Mouse (Mus musculus) bone marrow, adult 2 months (tissue): ENCODE measurements around the gene Gclc. TPM values are rescaled to one million over a fixed set of nuclear protein-coding genes. Genes with fewer than 3 reads are reported as not detected.

ENCODE experiments used
- H3K27ac ChIP-seq: fragments of 200-500 bp; 2 replicates; pipeline ENCODE4 v1.5.1; 2012; ENCODE audit warnings: low read depth, mild to moderate bottlenecking, control low read depth, inconsistent platforms, low read length; ENCODE audit not compliant: control insufficient read depth, poor library complexity, insufficient read depth
- H3K4me1 ChIP-seq: fragments of 200-500 bp; 2 replicates; pipeline ENCODE4 v1.6.1; 2011; ENCODE audit warnings: low read length; ENCODE audit not compliant: control insufficient read depth, insufficient read depth
- H3K4me3 ChIP-seq: fragments of 200-500 bp; replicated peaks from 2 replicates; pipeline ENCODE3; 2011; ENCODE audit warnings: mild to moderate bottlenecking, low read depth, low read length, control low read depth; ENCODE audit not compliant: control insufficient read depth
- CTCF ChIP-seq: fragments of 200-500 bp; IDR thresholded peaks from 2 replicates; pipeline ENCODE4 v1.5.1; 2011; ENCODE audit warnings: low read length, control low read depth; ENCODE audit not compliant: control insufficient read depth, insufficient read depth
- POLR2A ChIP-seq: fragments of 200-500 bp; IDR thresholded peaks from 2 replicates; pipeline ENCODE4 v1.6.1; 2011; ENCODE audit warnings: low read depth, mild to moderate bottlenecking, control low read depth, low read length, borderline replicate concordance; ENCODE audit not compliant: control insufficient read depth
- WGBS: fragments of 180-500 bp; shearing (Covaris S2); methylation state at CpG from one replicate; pipeline ENCODE4 v1.1.7; 2018; 5-methylcytosine and 5-hydroxymethylcytosine counted together
- polyA plus RNA-seq: library from polyadenylated mRNA; stranded (reverse); fragments of >200 nt; gene quantifications from 2 replicates; pipeline ENCODE4 v1.2.4, GENCODE M21; 2011; ENCODE audit warnings: low replicate concordance; ENCODE audit not compliant: missing spikeins, insufficient read depth, insufficient read length

Gclc gene
- polyA plus RNA-seq, 1 experiment, result 39.7 TPM

- Histone ChIP-seq H3K4me1 (no peaks in the 10 kb centered on the region), H3K27ac (no peak overlapping the region), H3K4me3 (no peak overlapping the region)
- no peak for TF ChIP-seq CTCF
- no peak for TF ChIP-seq POLR2A
- 71% methylated on average over 6 of the region's 6 CpGs for WGBS
Measured at GRCm38 (mm10) chr9:77808481-77808880, 54.1 kb downstream of the Gclc start.

GRCm38 (mm10) chr9:77818858-77819257 is 64.5 kb downstream of the Gclc start:
- Histone ChIP-seq H3K4me1 (peaks cover 2% of the 10 kb centered on the region; the same call in 1 of the 2 replicates), H3K27ac (no peak overlapping the region; the same call in 1 of the 2 replicates), H3K4me3 (no peak overlapping the region)
- 29% methylated on average over 7 of the region's 7 CpGs for WGBS
- TF ChIP-seq CTCF, result no peak
- no peak for TF ChIP-seq POLR2A

DNA sequence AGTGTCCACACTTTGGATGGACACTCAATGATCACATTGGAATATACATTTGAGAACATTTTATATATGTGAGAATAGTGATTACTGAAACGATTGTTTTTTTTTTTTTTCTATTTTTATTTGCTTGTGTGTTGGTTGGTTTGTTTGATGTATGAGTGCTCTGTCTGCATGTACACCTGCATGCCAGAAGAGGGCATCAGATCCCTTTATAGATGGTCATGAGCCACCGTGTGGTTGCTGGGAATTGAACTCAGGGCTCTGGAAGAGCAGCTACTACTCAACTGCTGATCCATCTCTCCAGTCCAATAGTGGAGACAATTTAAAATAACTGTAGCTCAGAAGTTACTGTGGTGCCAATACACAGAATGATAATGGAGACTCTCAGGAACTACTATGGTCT is 65.0 kb downstream of the Gclc start:
- no peak overlapping the region; the same call in 1 of the 2 replicates for H3K27ac ChIP-seq
- TF ChIP-seq CTCF (0 out of 2 replicates have a peak, but pooled peaks have one; percentile 19), POLR2A (no peak)
- peaks cover 2% of the 10 kb centered on the region; the same call in 1 of the 2 replicates for H3K4me1 ChIP-seq
- 62% methylated on average over 2 of the region's 2 CpGs for WGBS
- no peak overlapping the region for H3K4me3 ChIP-seq

GRCm38 (mm10) chr9:77820836-77821235 is 66.5 kb downstream of the Gclc start:
- H3K4me3 ChIP-seq, result no peak overlapping the region
- TF ChIP-seq CTCF (no peak), POLR2A (no peak)
- WGBS, result 38% methylated on average over 4 of the region's 4 CpGs
- H3K4me1 ChIP-seq, result peaks cover 2% of the 10 kb centered on the region; the same call in 1 of the 2 replicates
- H3K27ac ChIP-seq, result no peak overlapping the region

DNA sequence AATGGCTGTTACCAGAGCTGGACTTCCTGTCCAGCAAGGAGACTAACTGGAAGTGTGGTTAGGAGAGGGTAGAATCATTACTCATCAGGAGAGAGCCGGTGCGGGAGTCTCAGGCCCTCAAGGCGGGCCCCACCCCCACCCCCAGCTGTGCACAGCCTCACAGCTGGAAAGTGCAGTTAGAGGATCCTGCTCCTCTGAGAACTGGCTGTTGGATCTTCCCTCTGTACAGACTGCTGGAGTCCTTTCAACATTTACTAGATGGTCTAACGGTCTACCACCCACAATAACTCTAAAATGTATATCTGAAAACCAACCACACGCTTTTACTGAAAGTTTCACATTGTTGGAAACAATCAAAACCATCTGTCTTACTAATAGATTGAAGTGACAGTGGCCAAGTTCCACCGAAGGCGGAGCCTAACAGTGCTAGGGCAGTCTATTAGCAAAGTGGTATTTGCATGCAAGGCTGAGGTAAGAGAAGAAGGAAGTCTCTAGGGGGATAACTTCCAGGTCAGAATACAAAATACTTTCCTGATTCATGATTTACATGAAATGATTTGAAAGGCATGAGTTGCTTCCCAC is 71.1 kb downstream of the Gclc start:
- no peak for TF ChIP-seq CTCF
- TF ChIP-seq POLR2A, result no peak
- Histone ChIP-seq H3K27ac (no peak overlapping the region), H3K4me3 (no peak overlapping the region), H3K4me1 (no peaks in the 10 kb centered on the region; the same call in 1 of the 2 replicates)
- WGBS, result 45% methylated on average over 7 of the region's 7 CpGs

GRCm38 (mm10) chr9:77826237-77826636 is 71.9 kb downstream of the Gclc start:
- H3K27ac ChIP-seq, result no peak overlapping the region
- WGBS, result 79% methylated on average over 4 of the region's 4 CpGs
- no peaks in the 10 kb centered on the region; the same call in 1 of the 2 replicates for H3K4me1 ChIP-seq
- TF ChIP-seq CTCF (no peak), POLR2A (no peak)
- no peak overlapping the region for H3K4me3 ChIP-seq

DNA sequence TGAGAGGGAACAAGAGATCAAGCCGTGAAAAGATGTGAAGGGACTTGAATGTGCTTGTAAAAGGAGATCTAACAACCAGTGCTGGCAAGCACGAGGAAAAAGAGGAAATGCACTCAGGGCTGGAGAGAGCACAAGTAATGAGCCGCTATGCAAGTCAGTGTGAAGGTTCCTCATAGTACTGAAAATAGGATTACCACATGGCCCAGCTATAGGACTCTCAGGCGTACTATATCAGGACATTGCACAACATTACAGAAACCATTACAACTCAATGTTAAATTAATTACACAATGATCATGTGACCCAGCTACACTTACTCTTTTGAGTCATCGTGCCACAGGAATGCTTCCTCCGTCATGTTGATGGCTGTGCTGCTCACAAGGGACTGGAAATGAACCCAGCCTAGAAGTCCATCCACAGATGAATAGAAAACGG is 74.2 kb downstream of the Gclc start:
- WGBS, result 12% methylated on average over 7 of the region's 7 CpGs
- Histone ChIP-seq H3K27ac (no peak overlapping the region), H3K4me1 (no peaks in the 10 kb centered on the region; the same call in 1 of the 2 replicates), H3K4me3 (no peak overlapping the region)
- no peak for TF ChIP-seq CTCF
- no peak for TF ChIP-seq POLR2A

DNA sequence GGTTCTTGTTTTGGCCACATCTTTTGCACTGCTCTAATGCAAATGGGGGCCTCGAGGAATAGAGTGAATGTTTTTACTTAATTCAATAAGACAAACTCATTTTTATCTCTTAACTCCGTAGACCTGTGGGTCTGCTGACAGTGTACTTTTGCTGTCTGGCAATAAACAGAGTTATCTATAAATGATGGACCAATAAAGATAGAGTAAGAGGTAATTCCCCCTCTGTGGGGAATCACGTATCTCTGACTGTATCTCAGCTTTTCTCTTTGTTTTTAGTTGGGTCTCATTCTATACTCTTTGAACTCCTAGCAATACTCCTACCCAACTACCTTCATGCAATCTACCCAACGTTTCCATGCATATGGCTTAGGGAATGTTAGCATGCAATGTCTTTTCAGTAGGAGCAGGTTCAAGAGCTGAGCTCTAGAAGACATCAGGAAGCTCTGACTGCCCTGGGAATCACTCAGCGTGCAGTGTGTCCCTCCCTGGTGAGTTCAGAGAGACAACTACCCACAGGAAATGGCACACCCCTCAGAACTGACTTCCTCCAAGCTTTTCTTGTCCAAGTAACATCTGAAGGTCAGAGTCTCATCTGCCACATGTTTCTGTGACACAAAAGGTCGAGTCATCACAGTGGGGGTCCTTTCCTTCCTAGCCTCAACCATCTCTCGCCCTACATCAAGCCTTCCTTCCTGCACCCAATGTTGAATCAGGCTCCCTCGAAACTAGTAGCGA is 80.1 kb downstream of the Gclc start:
- H3K27ac ChIP-seq, result no peak overlapping the region
- no peak overlapping the region for H3K4me3 ChIP-seq
- H3K4me1 ChIP-seq, result peaks cover 4% of the 10 kb centered on the region
- WGBS, result 49% methylated on average over 9 of the region's 9 CpGs
- TF ChIP-seq POLR2A (no peak), CTCF (no peak)

DNA sequence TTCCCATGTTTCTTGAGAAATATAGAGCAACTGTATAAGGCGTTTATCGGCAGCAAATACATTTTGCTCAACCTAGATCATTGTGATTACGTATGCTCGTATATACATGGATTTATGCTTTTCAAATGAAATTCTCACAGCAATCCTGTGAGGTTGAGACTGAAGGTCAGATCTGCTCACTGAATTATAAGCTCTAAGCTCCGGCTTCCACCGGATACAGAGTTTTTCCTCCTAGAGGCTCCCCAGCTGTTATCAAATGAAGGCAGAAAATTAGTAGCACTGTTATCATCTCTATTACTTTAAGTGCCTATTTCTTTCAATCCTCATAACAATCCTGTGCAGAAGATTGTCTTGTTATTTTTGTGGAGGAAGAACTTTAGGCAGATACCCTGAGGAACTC is 80.8 kb downstream of the Gclc start:
- Histone ChIP-seq H3K4me3 (no peak overlapping the region), H3K4me1 (peaks cover 4% of the 10 kb centered on the region), H3K27ac (no peak overlapping the region)
- 79% methylated on average over 6 of the region's 6 CpGs for WGBS
- TF ChIP-seq CTCF (no peak), POLR2A (no peak)
